Mouse (Mus musculus): ENCODE measurements around the gene Rbp7. TPM values are rescaled to one million over a fixed set of nuclear protein-coding genes. Genes with fewer than 3 reads are reported as not detected.

Rbp7 gene
- polyA plus RNA-seq, 1 experiment = not detected

DNA sequence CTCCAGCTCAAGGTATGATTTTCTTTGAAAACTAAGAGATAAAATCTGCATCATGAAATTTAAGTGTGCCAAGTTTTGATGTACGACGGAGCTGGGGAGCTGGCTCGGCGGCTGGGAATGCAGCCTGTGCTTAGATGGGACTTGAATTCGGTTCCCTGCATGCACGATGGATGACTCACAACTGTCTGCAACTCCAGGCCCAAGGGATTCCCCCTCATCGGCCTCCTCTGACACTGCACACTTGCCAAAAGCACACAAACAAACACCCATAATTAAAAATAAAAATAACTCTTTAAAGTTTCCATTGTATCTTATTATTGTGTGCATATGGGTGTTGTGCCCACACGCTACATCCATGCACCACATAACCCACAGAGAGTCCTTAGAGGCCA is 53.2 kb downstream of the Rbp7 start:
- peaks cover 42% of the 10 kb centered on the region for H3K4me1 ChIP-seq (ENCODE audit: control insufficient read depth, insufficient read depth, low read length)
- TF ChIP-seq CTCF (IDR thresholded peaks at IDR 0.05; ENCODE audit: borderline replicate concordance, insufficient read depth, low read length) (no peak), POLR2A (IDR thresholded peaks at IDR 0.05; ENCODE audit: low read depth, low read length) (no peak)
- peak overlapping the region; percentile 69 for H3K27ac ChIP-seq (ENCODE audit: insufficient read depth, low read length)
- no peak overlapping the region for H3K4me3 ChIP-seq (ENCODE audit: insufficient read depth, low read length)

DNA sequence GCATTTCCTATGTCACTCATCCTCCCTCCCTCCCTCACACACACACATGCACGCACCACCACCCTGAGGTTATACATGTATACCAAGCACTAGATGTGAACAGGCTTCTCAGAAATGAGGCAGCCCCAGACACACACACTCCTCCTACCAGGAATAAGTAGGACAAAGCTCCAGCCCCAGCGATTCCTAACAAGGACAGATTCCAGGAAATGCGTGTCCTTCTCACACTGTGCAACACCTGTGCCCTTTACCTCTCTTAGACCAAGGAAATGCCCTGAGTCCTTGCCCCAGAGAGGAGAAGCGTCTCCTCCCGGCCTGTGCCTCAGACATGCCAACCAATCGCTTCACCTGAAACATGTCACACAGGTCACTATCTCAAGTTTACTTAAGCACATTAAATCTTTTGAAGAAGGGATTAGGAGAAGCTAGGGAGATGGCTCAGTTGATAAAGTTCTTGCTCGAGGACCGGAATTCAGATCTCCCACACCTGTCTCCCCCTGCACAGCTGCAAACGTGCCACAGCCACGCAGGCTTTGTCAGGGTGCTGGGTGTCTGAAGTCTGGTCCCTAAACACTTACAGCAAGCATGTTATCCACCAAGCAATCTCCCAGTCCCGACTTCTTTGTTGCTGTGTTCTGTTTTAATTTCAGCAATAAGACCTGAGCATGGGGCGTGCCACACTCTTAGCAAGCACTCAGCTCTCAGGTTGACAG is 53.7 kb downstream of the Rbp7 start:
- TF ChIP-seq POLR2A (IDR thresholded peaks at IDR 0.05; ENCODE audit: low read depth, low read length) (no peak), CTCF (IDR thresholded peaks at IDR 0.05; ENCODE audit: borderline replicate concordance, insufficient read depth, low read length) (no peak)
- Histone ChIP-seq H3K27ac (ENCODE audit: insufficient read depth, low read length) (peak overlapping the region; percentile 69), H3K4me3 (ENCODE audit: insufficient read depth, low read length) (no peak overlapping the region), H3K4me1 (ENCODE audit: control insufficient read depth, insufficient read depth, low read length) (peaks cover 37% of the 10 kb centered on the region)

Other genes with a start within 250 kb of the Rbp7 start
- 79.8 and 84.1 TPM in 2 replicates for gene Kif1b, start 147.3 kb downstream of the Rbp7 start, polyA plus RNA-seq (2011; ENCODE audit: insufficient read length, low read depth, missing spikeins)
- gene Ube4b, start 28.2 kb downstream of the Rbp7 start, polyA plus RNA-seq (2011; ENCODE audit: insufficient read length, low read depth, missing spikeins) = 86.6 and 87.7 TPM in 2 replicates
- not detected in 2 replicates for gene Tmem274, start 22.4 kb upstream of the Rbp7 start, polyA plus RNA-seq (2011; ENCODE audit: insufficient read length, low read depth, missing spikeins)
- 5.1 and 7.0 TPM in 2 replicates for gene Nmnat1, start 30.2 kb upstream of the Rbp7 start, polyA plus RNA-seq (2011; ENCODE audit: insufficient read length, low read depth, missing spikeins)
- gene Lzic, start 30.3 kb upstream of the Rbp7 start, polyA plus RNA-seq (2011; ENCODE audit: insufficient read length, low read depth, missing spikeins) = 48.3 and 49.3 TPM in 2 replicates
- 11.4 TPM in 2 replicates for gene Ctnnbip1, start 63.3 kb upstream of the Rbp7 start, polyA plus RNA-seq (2011; ENCODE audit: insufficient read length, low read depth, missing spikeins)
- gene Clstn1, start 131.5 kb upstream of the Rbp7 start, polyA plus RNA-seq (2011; ENCODE audit: insufficient read length, low read depth, missing spikeins) = 52.0 and 53.6 TPM in 2 replicates
- 3.6 and 4.3 TPM in 2 replicates for gene Pik3cd, start 247.6 kb upstream of the Rbp7 start, polyA plus RNA-seq (2011; ENCODE audit: insufficient read length, low read depth, missing spikeins)

Measured in embryonic fibroblast, embryonic 13.5 days (primary cell).